Comparison of ENCODE assay signal across 23 mouse cellular contexts in the genomic region with DNA sequence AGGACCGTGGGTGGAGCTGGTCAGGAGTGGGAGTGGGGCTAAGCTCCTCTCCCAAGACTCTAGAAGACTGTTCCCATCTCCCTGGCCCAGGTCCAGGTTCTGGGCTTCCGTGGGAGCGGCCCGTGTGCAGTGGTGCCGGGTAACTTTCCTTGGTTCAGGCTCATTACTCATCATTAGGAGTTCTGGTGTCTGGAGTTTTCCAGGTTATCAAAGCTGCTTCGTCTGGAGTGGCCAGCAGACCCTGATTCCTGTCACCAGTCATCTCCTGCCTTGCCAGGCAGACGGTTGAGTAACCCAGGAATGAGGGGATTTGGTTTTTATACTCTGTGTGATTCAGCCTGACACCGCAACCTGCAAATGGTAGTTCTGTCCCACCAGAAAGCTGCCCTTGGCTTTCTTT. TPM values are rescaled to one million over a fixed set of nuclear protein-coding genes. Genes with fewer than 3 reads are reported as not detected.
A peak's percentile ranks its signal among the peaks of the same experiment; 100 is the strongest.
DNase-seq lines count a peak whose midpoint lies in the region; ATAC-seq lines count a peak whose summit lies in the region.
"Had no signal": no experiment of that assay in that cellular context is flagged by ENCODE, and none has a peak within 500 bp of the region (broad histone marks: within the 10 kb centered on the region; RNA-seq: fewer than 3 reads in every experiment).

No protein-coding gene starts in this region.

- H3K9me3 ChIP-seq in heart, embryonic 10.5 days: no peaks in the 10 kb centered on the region
- 0 out of 2 replicates have a peak, but pooled peaks cover 6% of the 10 kb centered on the region for H3K9me3 ChIP-seq in midbrain, embryonic 12.5 days
- H3K9me3 ChIP-seq in midbrain, embryonic 16.5 days (replicated peaks; ENCODE audit: control insufficient read depth, low read length, poor library complexity, severe bottlenecking): no peaks in the 10 kb centered on the region
- H3K9me3 ChIP-seq in liver, embryonic 11.5 days (ENCODE audit: control insufficient read depth, low read length): no peaks in the 10 kb centered on the region
- H3K9me3 ChIP-seq: stomach, embryonic 15.5 days had no signal

- peak overlapping the region; percentile 30; the same call in 1 of the 2 replicates for H3K27ac ChIP-seq in heart, embryonic 10.5 days
- H3K27ac ChIP-seq in midbrain, embryonic 12.5 days (replicated peaks): peak overlapping the region; percentile 58
- H3K27ac ChIP-seq in midbrain, embryonic 16.5 days (ENCODE audit: low read length): no peak overlapping the region
- no peak overlapping the region for H3K27ac ChIP-seq in liver, embryonic 11.5 days (ENCODE audit: low read depth, low read length)
- H3K27ac ChIP-seq: stomach, embryonic 15.5 days had no signal

- ATAC-seq in midbrain, embryonic 12.5 days (ENCODE audit: low FRiP score, low read depth): no peak
- no peak for ATAC-seq in midbrain, embryonic 16.5 days
- no peak for ATAC-seq in liver, embryonic 11.5 days (replicated peaks; ENCODE audit: low FRiP score)
- ATAC-seq: inflammation-experienced regulatory T-cells, adult 6 months had no signal

- H3K4me3 ChIP-seq in heart, embryonic 10.5 days: no peak overlapping the region
- H3K4me3 ChIP-seq in midbrain, embryonic 12.5 days: no peak overlapping the region
- no peak overlapping the region for H3K4me3 ChIP-seq in midbrain, embryonic 16.5 days (ENCODE audit: low read depth, low read length)
- H3K4me3 ChIP-seq in liver, embryonic 11.5 days (ENCODE audit: low read depth, low read length): no peak overlapping the region
- H3K4me3 ChIP-seq: erythroblast, embryonic 14.5 days; megakaryocyte, embryonic 14.5 days; stomach, embryonic 15.5 days had no signal

- WGBS in heart, embryonic 10.5 days: 52% methylated on average over 8 of the region's 8 CpGs
- WGBS in midbrain, embryonic 12.5 days: 73% methylated on average over 8 of the region's 8 CpGs
- WGBS in midbrain, embryonic 16.5 days: 68% methylated on average over 8 of the region's 8 CpGs
- 57% methylated on average over 8 of the region's 8 CpGs for WGBS in liver, embryonic 11.5 days

- H3K27me3 ChIP-seq in heart, embryonic 10.5 days (ENCODE audit: insufficient read depth, poor library complexity, severe bottlenecking): no peaks in the 10 kb centered on the region
- H3K27me3 ChIP-seq in midbrain, embryonic 12.5 days: no peaks in the 10 kb centered on the region
- H3K27me3 ChIP-seq in midbrain, embryonic 16.5 days (ENCODE audit: control insufficient read depth, insufficient read depth, low read depth, low read length): no peaks in the 10 kb centered on the region
- no peaks in the 10 kb centered on the region; the same call in 1 of the 2 replicates for H3K27me3 ChIP-seq in liver, embryonic 11.5 days (replicated peaks; ENCODE audit: control insufficient read depth, insufficient read depth, low read length)
- H3K27me3 ChIP-seq: stomach, embryonic 15.5 days had no signal

- H3K36me3 ChIP-seq in heart, embryonic 10.5 days: no peaks in the 10 kb centered on the region; the same call in 1 of the 2 replicates
- H3K36me3 ChIP-seq in midbrain, embryonic 12.5 days: no peaks in the 10 kb centered on the region
- no peaks in the 10 kb centered on the region for H3K36me3 ChIP-seq in midbrain, embryonic 16.5 days (ENCODE audit: control insufficient read depth, insufficient read depth, low read length)
- H3K36me3 ChIP-seq in liver, embryonic 11.5 days (ENCODE audit: control insufficient read depth, insufficient read depth, low read length): no peaks in the 10 kb centered on the region
- H3K36me3 ChIP-seq: stomach, embryonic 15.5 days had no signal

- H3K4me2 ChIP-seq in midbrain, embryonic 12.5 days (replicated peaks): no peak overlapping the region
- no peak overlapping the region for H3K4me2 ChIP-seq in midbrain, embryonic 16.5 days (ENCODE audit: low read length)
- no peak overlapping the region for H3K4me2 ChIP-seq in liver, embryonic 11.5 days
- H3K4me2 ChIP-seq: stomach, embryonic 15.5 days had no signal

- no peak overlapping the region for H3K9ac ChIP-seq in midbrain, embryonic 12.5 days (replicated peaks)
- H3K9ac ChIP-seq in midbrain, embryonic 16.5 days (ENCODE audit: low read depth, low read length): no peak overlapping the region
- H3K9ac ChIP-seq in liver, embryonic 11.5 days (ENCODE audit: low read depth, low read length): no peak overlapping the region
- H3K9ac ChIP-seq: stomach, embryonic 15.5 days had no signal

- H3K4me1 ChIP-seq in heart, embryonic 10.5 days: peaks cover 19% of the 10 kb centered on the region
- H3K4me1 ChIP-seq in midbrain, embryonic 12.5 days: peaks cover 13% of the 10 kb centered on the region
- H3K4me1 ChIP-seq in midbrain, embryonic 16.5 days (ENCODE audit: control insufficient read depth, insufficient read depth, low read length): peaks cover 6% of the 10 kb centered on the region
- H3K4me1 ChIP-seq in liver, embryonic 11.5 days (replicated peaks; ENCODE audit: control insufficient read depth, insufficient read depth, low read length): no peaks in the 10 kb centered on the region

- DNase-seq in heart, embryonic 10.5 days (ENCODE audit: low spot score): no peak
- DNase-seq in heart, postnatal 4 days: no peak
- DNase-seq in adrenal gland, postnatal 14 days: peak; percentile 55
- peak; percentile 59 to 74 for DNase-seq in kidney, postnatal 4 days
- no peak for DNase-seq in thymus, postnatal 0 days (ENCODE audit: low spot score)
- no peak for DNase-seq in liver, embryonic 11.5 days (ENCODE audit: low spot score)
- DNase-seq: B cell, adult 2 months; cerebellum, adult 9-11 months; gastrocnemius, postnatal 25 days; retina, postnatal 1 day; thymus, postnatal 36 days had no signal

RNA-seq across cellular contexts. Expression of a gene that starts 7.8 kb away (rescaled TPM):
- 0.18 TPM in 1 of 2 replicates, not detected in the other for polyA plus RNA-seq in heart, embryonic 10.5 days (2016; fragmentation: Nextera tagmentation; extraction: Ambion mirVana)
- not detected for total RNA-seq in heart, postnatal 4 days (2021)
- 5.0 and 5.7 TPM in 2 replicates for polyA plus RNA-seq in midbrain, embryonic 12.5 days (2016; fragmentation: Nextera tagmentation; extraction: Ambion mirVana)
- 0.17 TPM in 1 of 2 replicates, not detected in the other for polyA plus RNA-seq in midbrain, embryonic 16.5 days (2015; fragmentation: Nextera tagmentation; extraction: Ambion mirVana)
- total RNA-seq in adrenal gland, postnatal 14 days (2021): not detected in 2 replicates
- not detected in 2 replicates for polyA plus RNA-seq in thymus, postnatal 0 days (2015; fragmentation: Nextera tagmentation; extraction: Ambion mirVana)
- not detected in 2 replicates for polyA plus RNA-seq in liver, embryonic 11.5 days (2014; fragmentation: Nextera tagmentation; extraction: Ambion mirVana)
- total RNA-seq: ES-E14; gastrocnemius, postnatal 25 days; layer of hippocampus, adult 8-10 months; left cerebral cortex, postnatal 14 days; liver, adult 2 months had no signal
- polyA plus RNA-seq: erythroblast, embryonic 14.5 days; heart, embryonic 14.5 days; inflammation-experienced regulatory T-cells, adult 6 months; liver, adult 2 months; lung, embryonic 16.5 days; stomach, embryonic 15.5 days had no signal

Comparison
In these comparisons a context has a peak if more than half of its experiments do, and no peak if none do; other contexts are left out.
1. H3K27ac ChIP-seq: peak in heart, embryonic 10.5 days (single experiment) and midbrain, embryonic 12.5 days (single experiment); none in midbrain, embryonic 16.5 days (single experiment) and liver, embryonic 11.5 days (single experiment).
2. DNase-seq: peak in adrenal gland, postnatal 14 days (single experiment) and kidney, postnatal 4 days (2 of 2); none in heart, embryonic 10.5 days (single experiment), heart, postnatal 4 days (single experiment), thymus, postnatal 0 days (single experiment) and liver, embryonic 11.5 days (single experiment).